In genomic region chr10:46980410-46980809, GRCm38 (mm10) we compare ENCODE assay signal across 21 mouse cellular contexts.
DNase-seq lines count a peak whose midpoint lies in the region; ATAC-seq and TF ChIP-seq lines count a peak whose summit lies in the region.
"Had no signal": no experiment of that assay in that cellular context is flagged by ENCODE, and none has a peak within 500 bp of the region (broad histone marks: within the 10 kb centered on the region; RNA-seq: fewer than 3 reads in every experiment).

No protein-coding gene starts in this region.

- TF ChIP-seq EP300 in lung, postnatal 0 days (IDR thresholded peaks at IDR 0.05): no peak

- no peak overlapping the region for H3K4me3 ChIP-seq in embryonic facial prominence, embryonic 11.5 days (ENCODE audit: low read depth, low read length)
- H3K4me3 ChIP-seq in embryonic facial prominence, embryonic 10.5 days: no peak overlapping the region
- no peak overlapping the region for H3K4me3 ChIP-seq in heart, embryonic 10.5 days
- H3K4me3 ChIP-seq in lung, postnatal 0 days (ENCODE audit: low read depth, low read length): no peak overlapping the region

- peak; percentile 65; the same call in 1 of the 2 replicates for ATAC-seq in embryonic facial prominence, embryonic 11.5 days (replicated peaks; ENCODE audit: insufficient number of reproducible peaks, low FRiP score, low TSS enrichment, low read depth)
- ATAC-seq in lung, postnatal 0 days: no peak
- ATAC-seq: activated CD4-positive, CD25-positive, alpha-beta regulatory T cell, adult 4 months; CD4-positive, CD25-positive, alpha-beta regulatory T cell, adult 4 months; Patski had no signal

- TF ChIP-seq CTCF in lung, postnatal 0 days (IDR thresholded peaks at IDR 0.05): no peak

- H3K27me3 ChIP-seq in embryonic facial prominence, embryonic 11.5 days (ENCODE audit: control insufficient read depth, insufficient read depth, low read length): no peaks in the 10 kb centered on the region
- no peaks in the 10 kb centered on the region for H3K27me3 ChIP-seq in embryonic facial prominence, embryonic 10.5 days (replicated peaks; ENCODE audit: low read depth, poor library complexity, severe bottlenecking)
- no peaks in the 10 kb centered on the region for H3K27me3 ChIP-seq in heart, embryonic 10.5 days (ENCODE audit: insufficient read depth, poor library complexity, severe bottlenecking)
- no peaks in the 10 kb centered on the region for H3K27me3 ChIP-seq in lung, postnatal 0 days (replicated peaks; ENCODE audit: insufficient read depth, low read length)
- H3K27me3 ChIP-seq: CH12.LX, Patski had no signal

- no peak overlapping the region for H3K27ac ChIP-seq in embryonic facial prominence, embryonic 11.5 days (replicated peaks; ENCODE audit: low read depth, low read length)
- no peak overlapping the region for H3K27ac ChIP-seq in embryonic facial prominence, embryonic 10.5 days (replicated peaks)
- no peak overlapping the region for H3K27ac ChIP-seq in heart, embryonic 10.5 days
- H3K27ac ChIP-seq in lung, postnatal 0 days (ENCODE audit: low read length): no peak overlapping the region

- DNase-seq in embryonic facial prominence, embryonic 11.5 days (ENCODE audit: low spot score): no peak
- no peak for DNase-seq in embryonic facial prominence, embryonic 10.5 days (ENCODE audit: low spot score)
- DNase-seq in heart, adult 11 months: peak; percentile 78
- DNase-seq in heart, embryonic 10.5 days (ENCODE audit: low spot score): no peak
- peak; percentile 1 for DNase-seq in lung, postnatal 0 days (ENCODE audit: low spot score)
- no peak for DNase-seq in lung, adult 18-20 months
- DNase-seq: adrenal gland, adult 2 months; adrenal gland, adult 8-10 months; adrenal gland, postnatal 10 days; adrenal gland, postnatal 14 days; adrenal gland, postnatal 25 days; adrenal gland, postnatal 36 days; B cell, adult 2 months; cerebellum, adult 11 months; cerebellum, adult 11-12 months; cerebellum, adult 18-20 months had no signal

- H3K9me3 ChIP-seq in embryonic facial prominence, embryonic 11.5 days (replicated peaks; ENCODE audit: control insufficient read depth, low read length): no peaks in the 10 kb centered on the region
- no peaks in the 10 kb centered on the region for H3K9me3 ChIP-seq in embryonic facial prominence, embryonic 10.5 days
- no peaks in the 10 kb centered on the region for H3K9me3 ChIP-seq in heart, embryonic 10.5 days
- H3K9me3 ChIP-seq in lung, postnatal 0 days (ENCODE audit: low read length): no peaks in the 10 kb centered on the region
- H3K9me3 ChIP-seq: G1E had no signal

- H3K4me2 ChIP-seq in embryonic facial prominence, embryonic 11.5 days (ENCODE audit: low read depth, low read length): no peak overlapping the region
- no peak overlapping the region for H3K4me2 ChIP-seq in lung, postnatal 0 days (replicated peaks; ENCODE audit: low read depth, low read length)

- H3K36me3 ChIP-seq in embryonic facial prominence, embryonic 11.5 days (replicated peaks; ENCODE audit: control insufficient read depth, insufficient read depth, low read depth, low read length): no peaks in the 10 kb centered on the region
- H3K36me3 ChIP-seq in embryonic facial prominence, embryonic 10.5 days (replicated peaks): no peaks in the 10 kb centered on the region
- no peaks in the 10 kb centered on the region for H3K36me3 ChIP-seq in heart, embryonic 10.5 days
- no peaks in the 10 kb centered on the region for H3K36me3 ChIP-seq in lung, postnatal 0 days (ENCODE audit: insufficient read depth, low read length)
- H3K36me3 ChIP-seq: G1E had no signal

- H3K9ac ChIP-seq in embryonic facial prominence, embryonic 11.5 days (replicated peaks; ENCODE audit: low read length): no peak overlapping the region
- no peak overlapping the region for H3K9ac ChIP-seq in lung, postnatal 0 days (replicated peaks; ENCODE audit: low read depth)

- H3K4me1 ChIP-seq in embryonic facial prominence, embryonic 11.5 days (ENCODE audit: control insufficient read depth, insufficient read depth, low read length): no peaks in the 10 kb centered on the region
- H3K4me1 ChIP-seq in embryonic facial prominence, embryonic 10.5 days: no peaks in the 10 kb centered on the region
- H3K4me1 ChIP-seq in heart, embryonic 10.5 days: no peaks in the 10 kb centered on the region
- no peaks in the 10 kb centered on the region for H3K4me1 ChIP-seq in lung, postnatal 0 days (ENCODE audit: insufficient read depth, low read depth, low read length)

Comparison
In these comparisons a context has a peak if more than half of its experiments do, and no peak if none do; other contexts are left out.
1. DNase-seq: peak in heart, adult 11 months (single experiment) and lung, postnatal 0 days (single experiment); none in embryonic facial prominence, embryonic 11.5 days (single experiment), embryonic facial prominence, embryonic 10.5 days (single experiment), heart, embryonic 10.5 days (single experiment) and lung, adult 18-20 months (0 of 2).